Mouse (Mus musculus): Measurements from ENCODE around the gene Pif1.

Gene Pif1

GRCm38 (mm10) chr9:65600951-65601350 is 14.0 kb downstream of the Pif1 start:
- DNase-seq, result no peak

- peak; percentile 11 to 24 for DNase-seq
Measured at GRCm38 (mm10) chr9:65603401-65604102, 16.6 kb downstream of the Pif1 start.

GRCm38 (mm10) chr9:65605471-65606136 is 18.6 kb downstream of the Pif1 start:
- peak; percentile 42 to 43 for DNase-seq

- no peak for DNase-seq
Measured at GRCm38 (mm10) chr9:65606321-65607109, 19.6 kb downstream of the Pif1 start.

- no peak for DNase-seq
Measured at GRCm38 (mm10) chr9:65607120-65607519, 20.2 kb downstream of the Pif1 start.

GRCm38 (mm10) chr9:65611969-65612486 is 25.1 kb downstream of the Pif1 start:
- no peak for DNase-seq

- no peak for DNase-seq
Measured at GRCm38 (mm10) chr9:65613098-65613497, 26.1 kb downstream of the Pif1 start.

GRCm38 (mm10) chr9:65619311-65619710 is 32.4 kb downstream of the Pif1 start:
- no peak for DNase-seq

GRCm38 (mm10) chr9:65621196-65621595 is 34.2 kb downstream of the Pif1 start:
- DNase-seq, result no peak

- no peak for DNase-seq
Measured at GRCm38 (mm10) chr9:65621666-65622065, 34.7 kb downstream of the Pif1 start.

- DNase-seq, result no peak
Measured at GRCm38 (mm10) chr9:65622826-65623225, 35.9 kb downstream of the Pif1 start.

- DNase-seq, result no peak
Measured at GRCm38 (mm10) chr9:65624266-65624665, 37.3 kb downstream of the Pif1 start.

- DNase-seq, result peak; percentile 22 to 24
Measured at GRCm38 (mm10) chr9:65629025-65629766, 42.2 kb downstream of the Pif1 start, which contains the start of gene Rbpms2. Gene Rbpms2, plus strand, starts transcription at chr9:65629648.

GRCm38 (mm10) chr9:65629767-65630630 is 43.0 kb downstream of the Pif1 start:
- DNase-seq, result peak; percentile 44 to 51

GRCm38 (mm10) chr9:65630631-65631353 is 43.8 kb downstream of the Pif1 start:
- DNase-seq, result peak; percentile 25 to 39

- peak in 1 of 2 experiments; percentile 19 for DNase-seq
Measured at GRCm38 (mm10) chr9:65631354-65632021, 44.5 kb downstream of the Pif1 start.

GRCm38 (mm10) chr9:65635766-65636165 is 48.8 kb downstream of the Pif1 start:
- DNase-seq, result no peak

GRCm38 (mm10) chr9:65636926-65637325 is 50.0 kb downstream of the Pif1 start:
- DNase-seq, result no peak

GRCm38 (mm10) chr9:65639065-65639464 is 52.1 kb downstream of the Pif1 start:
- no peak for DNase-seq

GRCm38 (mm10) chr9:65640838-65641410 is 54.0 kb downstream of the Pif1 start:
- no peak for DNase-seq

Measured in B cell, adult 2 months (primary cell).